8 mouse cellular contexts compared by ENCODE assay signal in genomic region chr2:15054945-15055637, GRCm38 (mm10). TPM values are rescaled to one million over a fixed set of nuclear protein-coding genes. Genes with fewer than 3 reads are reported as not detected.
DNase-seq lines count a peak whose midpoint lies in the region; ATAC-seq and TF ChIP-seq lines count a peak whose summit lies in the region.

TSS of gene Nsun6 (minus strand) at chr2:15055069.

- DNase-seq in MN1 (ENCODE audit: low spot score) = peak; percentile 96
- DNase-seq in cerebellum, adult 8-10 months = peak; percentile 93
- DNase-seq in forelimb bud, embryonic 11.5 days (ENCODE audit: low read depth, low spot score) = peak; percentile 96
- DNase-seq in layer of hippocampus, adult 9-10 months (ENCODE audit: low spot score) = peak; percentile 71
- peak; percentile 92 to 93 for DNase-seq in thymus, adult 18-20 months

- no peak for TF ChIP-seq CTCF in olfactory bulb, adult 2 months (IDR thresholded peaks at IDR 0.05; ENCODE audit: insufficient read depth, low read depth, low read length)

- no peaks in the 10 kb centered on the region for H3K27me3 ChIP-seq in lung, embryonic 15.5 days

- 0 out of 2 replicates have a peak, but pooled peaks cover 3% of the 10 kb centered on the region for H3K36me3 ChIP-seq in lung, embryonic 15.5 days

- peaks cover 29% of the 10 kb centered on the region for H3K4me1 ChIP-seq in lung, embryonic 15.5 days
- H3K4me1 ChIP-seq in olfactory bulb, adult 2 months (ENCODE audit: control insufficient read depth, insufficient read depth, low read length) = 0 out of 2 replicates have a peak, but pooled peaks cover 3% of the 10 kb centered on the region

- H3K4me3 ChIP-seq in lung, embryonic 15.5 days = peak within 1 kb of the TSS; percentile 79
- peak within 1 kb of the TSS; percentile 75 for H3K4me3 ChIP-seq in olfactory bulb, adult 2 months (ENCODE audit: insufficient read depth, low read depth, low read length)

- peak; percentile 90 to 94 for ATAC-seq in hematopoietic stem cell, adult 5-6 weeks (replicated peaks in 1 of 2; ENCODE audit: insufficient read depth in 1 of 2, low FRiP score in 2 of 2, low TSS enrichment in 1 of 2, low read depth in 1 of 2, poor library complexity in 2 of 2, severe bottlenecking in 2 of 2)
- ATAC-seq in lung, embryonic 15.5 days (ENCODE audit: borderline replicate concordance, extremely low read depth, low FRiP score, low TSS enrichment) = peak; percentile 99

- WGBS in lung, embryonic 15.5 days = under 1% methylated on average over 75 of the region's 75 CpGs
- WGBS in olfactory bulb, adult 2 months = under 1% methylated on average over 75 of the region's 75 CpGs

- TF ChIP-seq POLR2A in olfactory bulb, adult 2 months (IDR thresholded peaks at IDR 0.05; ENCODE audit: insufficient read depth, low read depth, low read length) = peak; percentile 45; the same call in 1 of the 2 replicates

- no peaks in the 10 kb centered on the region for H3K9me3 ChIP-seq in lung, embryonic 15.5 days

- H3K9ac ChIP-seq in lung, embryonic 15.5 days = peak within 1 kb of the TSS; percentile 94

- peak within 1 kb of the TSS; percentile 91 for H3K27ac ChIP-seq in lung, embryonic 15.5 days
- H3K27ac ChIP-seq in olfactory bulb, adult 2 months (ENCODE audit: insufficient read depth, low read depth, low read length) = peak within 1 kb of the TSS; percentile 82

- H3K4me2 ChIP-seq in lung, embryonic 15.5 days = peak within 1 kb of the TSS; percentile 73

RNA-seq across cellular contexts. Expression of gene Nsun6, which starts in this region (rescaled TPM):
- total RNA-seq in hematopoietic stem cell, adult 5-6 weeks (2017) = 15.1 and 16.9 TPM in 2 replicates
- polyA plus RNA-seq in lung, embryonic 15.5 days (2015; fragmentation: Nextera tagmentation; extraction: Ambion mirVana) = 12.2 and 15.0 TPM in 2 replicates
- not detected in 2 replicates for polyA plus RNA-seq in olfactory bulb, adult 2 months (2012; ENCODE audit: insufficient read depth, insufficient read length, low replicate concordance, missing spikeins)

Comparison
In these comparisons a context has a peak if more than half of its experiments do, and no peak if none do; other contexts are left out.
1. Peak in every context shown above with its lines: DNase-seq, ATAC-seq, H3K4me3 ChIP-seq and H3K27ac ChIP-seq.
2. RNA of gene Nsun6 (polyA plus RNA-seq): 12.2 to 15.0 TPM in lung, embryonic 15.5 days; not detected in olfactory bulb, adult 2 months; every median in the first group is over 10 times any median in the second.